Comparison of ENCODE assay signal across 29 mouse cellular contexts in genomic region chr10:41100060-41100459, GRCm38 (mm10). TPM values are rescaled to one million over a fixed set of nuclear protein-coding genes. Genes with fewer than 3 reads are reported as not detected.
DNase-seq lines count a peak whose midpoint lies in the region; ATAC-seq and TF ChIP-seq lines count a peak whose summit lies in the region.
"Had no signal": no experiment of that assay in that cellular context is flagged by ENCODE, and none has a peak within 500 bp of the region (broad histone marks: within the 10 kb centered on the region; RNA-seq: fewer than 3 reads in every experiment).

No protein-coding gene starts in this region.

- 49% methylated on average over 2 of the region's 2 CpGs for WGBS in forebrain, embryonic 16.5 days
- 75% methylated on average over 2 of the region's 2 CpGs for WGBS in forebrain, embryonic 11.5 days
- 74% methylated on average over 2 of the region's 2 CpGs for WGBS in heart, adult 2 months

- no peak for TF ChIP-seq POLR2A in heart, adult 2 months (IDR thresholded peaks at IDR 0.05; ENCODE audit: insufficient read depth, low read depth, low read length)

- H3K27me3 ChIP-seq in forebrain, embryonic 16.5 days (replicated peaks; ENCODE audit: control insufficient read depth, insufficient read depth, low read length), result no peaks in the 10 kb centered on the region
- no peaks in the 10 kb centered on the region for H3K27me3 ChIP-seq in forebrain, embryonic 11.5 days (ENCODE audit: control insufficient read depth, insufficient read depth, low read length)
- H3K27me3 ChIP-seq in heart, adult 2 months (ENCODE audit: control insufficient read depth, insufficient read depth, low read length), result no peaks in the 10 kb centered on the region
- H3K27me3 ChIP-seq: embryonic facial prominence, embryonic 12.5 days; liver, embryonic 13.5 days; neural tube, embryonic 15.5 days had no signal

- H3K36me3 ChIP-seq in forebrain, embryonic 16.5 days (ENCODE audit: control insufficient read depth, insufficient read depth), result no peaks in the 10 kb centered on the region
- H3K36me3 ChIP-seq in forebrain, embryonic 11.5 days (ENCODE audit: control insufficient read depth, insufficient read depth, low read length), result no peaks in the 10 kb centered on the region
- H3K36me3 ChIP-seq in heart, adult 2 months (ENCODE audit: control insufficient read depth, insufficient read depth, low read length), result no peaks in the 10 kb centered on the region
- H3K36me3 ChIP-seq: embryonic facial prominence, embryonic 12.5 days; liver, embryonic 13.5 days; neural tube, embryonic 15.5 days had no signal

- no peak for DNase-seq in forebrain, embryonic 11.5 days (ENCODE audit: low spot score)
- peak; percentile 2 for DNase-seq in layer of hippocampus, adult 9-10 months (ENCODE audit: low spot score)
- DNase-seq in layer of hippocampus, postnatal 25 days (ENCODE audit: extremely low spot score in 1 of 2, low spot score in 1 of 2), result no peak
- peak; percentile 5 for DNase-seq in right cerebral cortex, adult 18-20 months
- DNase-seq in right cerebral cortex, postnatal 25 days, result no peak
- DNase-seq in heart, adult 2 months, result no peak
- DNase-seq: adrenal gland, postnatal 36 days; cerebellum, adult 2 months; cerebellum, postnatal 25 days; kidney, adult 18-20 months; kidney, postnatal 4 days; liver, embryonic 13.5 days; lung, adult 2 months; lung, postnatal 14 days; right cerebral cortex, postnatal 14 days; thymus, postnatal 14 days had no signal

- H3K9me3 ChIP-seq in forebrain, embryonic 16.5 days (ENCODE audit: control insufficient read depth, low read length), result no peaks in the 10 kb centered on the region
- H3K9me3 ChIP-seq in forebrain, embryonic 11.5 days (ENCODE audit: control insufficient read depth, low read length), result no peaks in the 10 kb centered on the region
- H3K9me3 ChIP-seq: embryonic facial prominence, embryonic 12.5 days; liver, embryonic 13.5 days; neural tube, embryonic 15.5 days had no signal

- H3K4me1 ChIP-seq in forebrain, embryonic 16.5 days (replicated peaks; ENCODE audit: control insufficient read depth, insufficient read depth, low read length), result no peaks in the 10 kb centered on the region; the same call in 1 of the 2 replicates
- H3K4me1 ChIP-seq in forebrain, embryonic 11.5 days (replicated peaks; ENCODE audit: control insufficient read depth, insufficient read depth, low read length), result no peaks in the 10 kb centered on the region
- H3K4me1 ChIP-seq in heart, adult 2 months (ENCODE audit: control insufficient read depth, insufficient read depth, low read length), result no peaks in the 10 kb centered on the region
- H3K4me1 ChIP-seq: embryonic facial prominence, embryonic 12.5 days; liver, embryonic 13.5 days had no signal

- no peak overlapping the region for H3K9ac ChIP-seq in forebrain, embryonic 16.5 days (replicated peaks; ENCODE audit: low read depth, low read length)
- no peak overlapping the region for H3K9ac ChIP-seq in forebrain, embryonic 11.5 days (ENCODE audit: low read length)
- H3K9ac ChIP-seq in heart, adult 2 months (ENCODE audit: low read depth, low read length), result no peak overlapping the region
- H3K9ac ChIP-seq: embryonic facial prominence, embryonic 12.5 days; liver, embryonic 13.5 days; neural tube, embryonic 15.5 days had no signal

- TF ChIP-seq EP300 in heart, adult 2 months (IDR thresholded peaks at IDR 0.05; ENCODE audit: insufficient read depth, low read depth, low read length), result no peak

- ATAC-seq in forebrain, embryonic 16.5 days, result peak; percentile 50; the same call in 1 of the 2 replicates
- ATAC-seq in forebrain, embryonic 11.5 days (replicated peaks; ENCODE audit: low FRiP score), result no peak
- ATAC-seq: CD4-positive, CD25-positive, alpha-beta regulatory T cell, adult 4 months had no signal

- H3K27ac ChIP-seq in forebrain, embryonic 16.5 days (ENCODE audit: low read length), result no peak overlapping the region
- H3K27ac ChIP-seq in forebrain, embryonic 11.5 days (ENCODE audit: low read depth, low read length), result no peak overlapping the region
- H3K27ac ChIP-seq in heart, adult 2 months, result no peak overlapping the region
- H3K27ac ChIP-seq: embryonic facial prominence, embryonic 12.5 days; liver, embryonic 13.5 days; neural tube, embryonic 15.5 days had no signal

- TF ChIP-seq CTCF in heart, adult 2 months (IDR thresholded peaks at IDR 0.05), result no peak

- no peak overlapping the region for H3K4me3 ChIP-seq in forebrain, embryonic 16.5 days (replicated peaks; ENCODE audit: low read length)
- H3K4me3 ChIP-seq in forebrain, embryonic 11.5 days (ENCODE audit: low read depth, low read length), result no peak overlapping the region
- no peak overlapping the region for H3K4me3 ChIP-seq in heart, adult 2 months
- H3K4me3 ChIP-seq: embryonic facial prominence, embryonic 12.5 days; liver, embryonic 13.5 days; neural tube, embryonic 15.5 days had no signal

- no peaks in the 10 kb centered on the region for H3K79me2 ChIP-seq in heart, adult 2 months (replicated peaks; ENCODE audit: control insufficient read depth, insufficient read depth, low read length)

- no peak overlapping the region for H3K4me2 ChIP-seq in forebrain, embryonic 16.5 days (ENCODE audit: low read length)
- no peak overlapping the region for H3K4me2 ChIP-seq in forebrain, embryonic 11.5 days (ENCODE audit: low read depth, low read length, severe bottlenecking)
- H3K4me2 ChIP-seq: embryonic facial prominence, embryonic 12.5 days; heart, embryonic 11.5 days; liver, embryonic 13.5 days; neural tube, embryonic 15.5 days had no signal

- intact Hi-C loops in heart, adult 2 months (cut with DNase I), result no loop called here

RNA-seq across cellular contexts. Expression of gene Gpr6, which starts 28.0 kb away (rescaled TPM):
- polyA plus RNA-seq in forebrain, embryonic 16.5 days (2015; fragmentation: Nextera tagmentation; extraction: Ambion mirVana), result 2.0 and 3.3 TPM in 2 replicates
- not detected in 2 replicates for polyA plus RNA-seq in forebrain, embryonic 11.5 days (2014; fragmentation: Nextera tagmentation; extraction: Ambion mirVana)
- total RNA-seq in layer of hippocampus, postnatal 25 days (2021), result 1 to 10 TPM; 1.4 to 1.6 TPM
- not detected for total RNA-seq in heart, adult 2 months (2021)
- not detected in 2 replicates for polyA plus RNA-seq in heart, adult 2 months (2012; rRNA removed)
- total RNA-seq: adrenal gland, postnatal 36 days; gastrocnemius, adult 8-10 months; granulocyte monocyte progenitor cell, adult 5-6 weeks; hematopoietic stem cell, adult 5-6 weeks; megakaryocyte progenitor cell, adult 5-6 weeks had no signal
- polyA plus RNA-seq: CD4-positive, CD25-positive, alpha-beta regulatory T cell, adult 4 months; embryonic facial prominence, embryonic 12.5 days; heart, embryonic 11.5 days; heart, postnatal 0 days; kidney, embryonic 16.5 days; limb, embryonic 14.5 days; liver, embryonic 13.5 days; lung, adult 2 months; spleen, adult 2 months had no signal

Comparison
In these comparisons a context has a peak if more than half of its experiments do, and no peak if none do; other contexts are left out.
1. DNase-seq: peak in layer of hippocampus, adult 9-10 months (single experiment) and right cerebral cortex, adult 18-20 months (single experiment); none in forebrain, embryonic 11.5 days (single experiment), layer of hippocampus, postnatal 25 days (0 of 2), right cerebral cortex, postnatal 25 days (single experiment) and heart, adult 2 months (0 of 2).